Mouse (Mus musculus): ENCODE results near the gene Rgp1. TPM values are rescaled to one million over a fixed set of nuclear protein-coding genes. Genes with fewer than 3 reads are reported as not detected.

Rgp1 gene
- polyA plus RNA-seq, 1 experiment from 2014 or later = 21.0 TPM

GRCm38 (mm10) chr4:43555926-43556325, 22.6 kb upstream of the Rgp1 start:
- H3K36me3 ChIP-seq = peaks cover 75% of the 10 kb centered on the region
- H3K27ac ChIP-seq (replicated peaks) = no peak overlapping the region
- DNase-seq (ENCODE audit: low spot score) = no peak
- 96% methylated on average over 7 of the region's 7 CpGs for WGBS
- no peaks in the 10 kb centered on the region for H3K27me3 ChIP-seq (ENCODE audit: low read depth, poor library complexity, severe bottlenecking)
- H3K4me1 ChIP-seq = peaks cover 41% of the 10 kb centered on the region
- 0 out of 2 replicates have a peak, but pooled peaks cover 2% of the 10 kb centered on the region for H3K9me3 ChIP-seq (replicated peaks)
- no peak overlapping the region for H3K4me3 ChIP-seq

- peak overlapping the region; percentile 77 for H3K27ac ChIP-seq (replicated peaks)
- peaks cover 53% of the 10 kb centered on the region for H3K36me3 ChIP-seq
- DNase-seq (ENCODE audit: low spot score) = peak; percentile 34
These were observed 20.4 kb upstream of the Rgp1 start for GRCm38 (mm10) chr4:43558028-43558630.

GRCm38 (mm10) chr4:43558631-43559356, 19.7 kb upstream of the Rgp1 start:
- Histone ChIP-seq H3K27me3 (ENCODE audit: low read depth, poor library complexity, severe bottlenecking) (no peaks in the 10 kb centered on the region), H3K9me3 (replicated peaks) (no peaks in the 10 kb centered on the region), H3K27ac (replicated peaks) (peak overlapping the region; percentile 77), H3K4me3 (peak overlapping the region; percentile 32), H3K36me3 (peaks cover 46% of the 10 kb centered on the region), H3K4me1 (peaks cover 57% of the 10 kb centered on the region)
- peak; percentile 54 for DNase-seq (ENCODE audit: low spot score)
- 35% methylated on average over 13 of the region's 13 CpGs for WGBS

More at GRCm38 (mm10) chr4:43558028-43558630, 20.4 kb upstream of the Rgp1 start:
- 58% methylated on average over 5 of the region's 5 CpGs for WGBS
- Histone ChIP-seq H3K4me3 (peak overlapping the region; percentile 32), H3K4me1 (peaks cover 50% of the 10 kb centered on the region), H3K9me3 (replicated peaks) (no peaks in the 10 kb centered on the region), H3K27me3 (ENCODE audit: low read depth, poor library complexity, severe bottlenecking) (no peaks in the 10 kb centered on the region)

- Histone ChIP-seq H3K4me3 (peak overlapping the region; percentile 94), H3K9me3 (replicated peaks) (no peaks in the 10 kb centered on the region), H3K27ac (replicated peaks) (no peak overlapping the region), H3K36me3 (peaks cover 37% of the 10 kb centered on the region), H3K4me1 (peaks cover 57% of the 10 kb centered on the region), H3K27me3 (ENCODE audit: low read depth, poor library complexity, severe bottlenecking) (no peaks in the 10 kb centered on the region)
- no peak for DNase-seq (ENCODE audit: low spot score)
- WGBS = 86% methylated on average over 13 of the region's 13 CpGs
These were observed 18.8 kb upstream of the Rgp1 start for GRCm38 (mm10) chr4:43559519-43560242.

GRCm38 (mm10) chr4:43560243-43560611, 18.3 kb upstream of the Rgp1 start:
- H3K27ac ChIP-seq (replicated peaks) = no peak overlapping the region
- DNase-seq (ENCODE audit: low spot score) = no peak
- H3K36me3 ChIP-seq = peaks cover 37% of the 10 kb centered on the region
- WGBS = 49% methylated on average over 6 of the region's 6 CpGs
- H3K27me3 ChIP-seq (ENCODE audit: low read depth, poor library complexity, severe bottlenecking) = no peaks in the 10 kb centered on the region
- peaks cover 57% of the 10 kb centered on the region for H3K4me1 ChIP-seq
- no peaks in the 10 kb centered on the region for H3K9me3 ChIP-seq (replicated peaks)
- peak overlapping the region; percentile 94 for H3K4me3 ChIP-seq

GRCm38 (mm10) chr4:43560976-43561375, 17.5 kb upstream of the Rgp1 start:
- DNase-seq (ENCODE audit: low spot score) = no peak
- H3K27me3 ChIP-seq (ENCODE audit: low read depth, poor library complexity, severe bottlenecking) = no peaks in the 10 kb centered on the region
- H3K9me3 ChIP-seq (replicated peaks) = no peaks in the 10 kb centered on the region
- peak overlapping the region; percentile 96 for H3K27ac ChIP-seq (replicated peaks)
- H3K36me3 ChIP-seq = peaks cover 37% of the 10 kb centered on the region
- peak overlapping the region; percentile 94 for H3K4me3 ChIP-seq
- peaks cover 57% of the 10 kb centered on the region for H3K4me1 ChIP-seq
- WGBS = 53% methylated on average over 2 of the region's 2 CpGs

- 3% methylated on average over 16 of the region's 16 CpGs for WGBS
- peaks cover 57% of the 10 kb centered on the region for H3K4me1 ChIP-seq
- peak overlapping the region; percentile 96 for H3K27ac ChIP-seq (replicated peaks)
- no peak for DNase-seq (ENCODE audit: low spot score)
- no peaks in the 10 kb centered on the region for H3K9me3 ChIP-seq (replicated peaks)
- peak overlapping the region; percentile 94 for H3K4me3 ChIP-seq
- H3K36me3 ChIP-seq = peaks cover 37% of the 10 kb centered on the region
- no peaks in the 10 kb centered on the region for H3K27me3 ChIP-seq (ENCODE audit: low read depth, poor library complexity, severe bottlenecking)
These were observed 17.0 kb upstream of the Rgp1 start for GRCm38 (mm10) chr4:43561436-43561996.

- Histone ChIP-seq H3K27me3 (ENCODE audit: low read depth, poor library complexity, severe bottlenecking) (no peaks in the 10 kb centered on the region), H3K4me3 (peak within 1 kb of the TSS; percentile 94), H3K4me1 (peaks cover 54% of the 10 kb centered on the region), H3K36me3 (peaks cover 39% of the 10 kb centered on the region), H3K9me3 (replicated peaks) (no peaks in the 10 kb centered on the region), H3K27ac (replicated peaks) (peak within 1 kb of the TSS; percentile 96)
- WGBS = under 1% methylated on average over 62 of the region's 62 CpGs
- DNase-seq (ENCODE audit: low spot score) = peak; percentile 94
These were observed 16.3 kb upstream of the Rgp1 start, which contains the start of the genes Creb3 and Tln1 for GRCm38 (mm10) chr4:43561997-43562768. TSS of gene Creb3 (plus strand) at chr4:43562332. TSS of gene Tln1 (minus strand) at chr4:43562691.

GRCm38 (mm10) chr4:43562769-43563600, 15.5 kb upstream of the Rgp1 start:
- peaks cover 41% of the 10 kb centered on the region for H3K36me3 ChIP-seq
- no peak for DNase-seq (ENCODE audit: low spot score)
- H3K4me1 ChIP-seq = peaks cover 46% of the 10 kb centered on the region
- peak overlapping the region; percentile 96 for H3K27ac ChIP-seq (replicated peaks)
- H3K4me3 ChIP-seq = peak overlapping the region; percentile 94
- no peaks in the 10 kb centered on the region for H3K27me3 ChIP-seq (ENCODE audit: low read depth, poor library complexity, severe bottlenecking)
- 9% methylated on average over 22 of the region's 22 CpGs for WGBS
- H3K9me3 ChIP-seq (replicated peaks) = no peaks in the 10 kb centered on the region

- no peaks in the 10 kb centered on the region for H3K27me3 ChIP-seq (ENCODE audit: low read depth, poor library complexity, severe bottlenecking)
- no peaks in the 10 kb centered on the region for H3K9me3 ChIP-seq (replicated peaks)
- DNase-seq (ENCODE audit: low spot score) = no peak
- WGBS = 87% methylated on average over 4 of the region's 4 CpGs
- peaks cover 41% of the 10 kb centered on the region for H3K4me1 ChIP-seq
- H3K27ac ChIP-seq (replicated peaks) = no peak overlapping the region
- peak overlapping the region; percentile 94 for H3K4me3 ChIP-seq
- peaks cover 47% of the 10 kb centered on the region for H3K36me3 ChIP-seq
These were observed 15.0 kb upstream of the Rgp1 start for GRCm38 (mm10) chr4:43563601-43563875.

GRCm38 (mm10) chr4:43564231-43564630, 14.3 kb upstream of the Rgp1 start:
- H3K36me3 ChIP-seq = peaks cover 48% of the 10 kb centered on the region

More at GRCm38 (mm10) chr4:43564231-43564630, 14.3 kb upstream of the Rgp1 start:
- Histone ChIP-seq H3K27ac (replicated peaks) (no peak overlapping the region), H3K4me3 (0 out of 2 replicates have a peak overlapping the region, but pooled peaks have one; percentile 1), H3K9me3 (replicated peaks) (no peaks in the 10 kb centered on the region), H3K27me3 (ENCODE audit: low read depth, poor library complexity, severe bottlenecking) (no peaks in the 10 kb centered on the region), H3K4me1 (peaks cover 34% of the 10 kb centered on the region)
- 77% methylated on average over 2 of the region's 2 CpGs for WGBS
- no peak for DNase-seq (ENCODE audit: low spot score)

All from midbrain, embryonic 10.5 days (tissue).